Mouse (Mus musculus): Measurements from ENCODE around the gene Traf2.

DNA sequence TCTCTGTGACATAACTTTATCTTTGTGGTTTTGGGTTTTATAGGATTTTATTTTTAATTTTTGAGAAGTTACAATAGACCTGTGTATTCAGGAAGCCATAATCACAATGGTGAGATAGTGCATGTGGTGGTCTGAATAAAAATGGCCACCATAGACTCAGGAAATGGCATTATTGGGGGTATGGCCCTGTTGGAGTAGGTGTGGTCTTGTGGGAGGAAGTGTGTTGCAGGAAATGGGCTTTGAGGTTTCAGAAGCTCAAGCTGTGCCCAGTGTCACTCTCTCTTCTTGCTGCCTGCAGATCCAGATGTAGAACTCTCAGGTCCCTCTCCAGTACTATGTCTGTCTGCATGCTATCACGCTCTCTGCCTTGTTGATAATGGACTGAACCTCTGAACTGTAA is 66.2 kb downstream of the Traf2 start:
- TF ChIP-seq CTCF (IDR thresholded peaks at IDR 0.05; ENCODE audit: low read depth, low read length), result no peak
- TF ChIP-seq POLR2A (IDR thresholded peaks at IDR 0.05; ENCODE audit: borderline replicate concordance, low read depth, low read length), result no peak
